Mouse (Mus musculus) granulocyte monocyte progenitor cell, adult 5-6 weeks (primary cell): Measurements from ENCODE around the gene Schip1. TPM values are rescaled to one million over a fixed set of nuclear protein-coding genes. Genes with fewer than 3 reads are reported as not detected.

Experiments used
- ATAC-seq: replicated peaks from 2 replicates; pipeline ENCODE4 v1.8.0; 2016; ENCODE audit warnings: mild to moderate bottlenecking, moderate TSS enrichment, inconsistent platforms; ENCODE audit not compliant: poor library complexity, severe bottlenecking
- total RNA-seq, 2 experiments: library from RNA; stranded (forward) in 1 of 2; stranded (reverse) in 1 of 2; fragments of 200-712, 200-1000 nt in 1 of 2; fragments of >200 nt in 1 of 2; fragmentation: Nextera tagmentation in 1 of 2; gene quantifications; 2 replicates each; pipeline ENCODE4 v1.2.3; 2014 to 2017

The Schip1 gene
- total RNA-seq, 2 experiments from 2014 or later, result 2.5 to 5.2 TPM

DNA sequence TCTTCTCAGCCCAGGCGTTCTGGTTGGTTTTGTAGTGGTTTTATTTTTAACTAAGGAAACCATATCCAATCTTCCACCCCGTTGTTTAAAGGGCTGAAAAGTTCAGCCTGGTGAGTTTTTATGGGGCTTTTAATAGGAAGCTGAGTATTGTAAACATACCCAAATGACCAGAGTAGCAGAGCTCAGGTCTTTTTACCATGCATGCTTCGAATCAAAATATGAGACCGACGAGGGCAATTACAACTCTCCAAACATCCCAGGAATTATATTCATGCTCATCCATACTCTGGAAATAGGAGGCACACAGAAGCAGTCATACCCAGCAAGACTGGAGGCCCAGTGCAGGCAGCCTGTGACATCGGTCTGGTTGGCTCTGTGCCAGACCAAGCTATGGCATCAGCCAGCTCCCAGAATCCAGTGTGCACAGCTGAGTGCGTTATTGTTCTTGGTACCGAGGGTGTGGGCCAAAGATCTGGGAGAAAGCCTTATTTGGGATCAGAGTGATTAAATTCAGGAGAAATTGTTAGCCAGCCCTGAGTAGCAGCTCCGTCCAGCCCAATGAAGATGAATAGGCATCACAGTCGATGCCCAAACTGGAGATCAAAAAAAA is 530.8 kb downstream of the Schip1 start:
- ATAC-seq, result no peak

GRCm38 (mm10) chr3:68596938-68597337 is 532.3 kb downstream of the Schip1 start:
- ATAC-seq, result no peak

- no peak for ATAC-seq
Observed at GRCm38 (mm10) chr3:68602891-68603290, 538.3 kb downstream of the Schip1 start.

- ATAC-seq, result no peak
Observed at GRCm38 (mm10) chr3:68604467-68604866, 539.9 kb downstream of the Schip1 start.

DNA sequence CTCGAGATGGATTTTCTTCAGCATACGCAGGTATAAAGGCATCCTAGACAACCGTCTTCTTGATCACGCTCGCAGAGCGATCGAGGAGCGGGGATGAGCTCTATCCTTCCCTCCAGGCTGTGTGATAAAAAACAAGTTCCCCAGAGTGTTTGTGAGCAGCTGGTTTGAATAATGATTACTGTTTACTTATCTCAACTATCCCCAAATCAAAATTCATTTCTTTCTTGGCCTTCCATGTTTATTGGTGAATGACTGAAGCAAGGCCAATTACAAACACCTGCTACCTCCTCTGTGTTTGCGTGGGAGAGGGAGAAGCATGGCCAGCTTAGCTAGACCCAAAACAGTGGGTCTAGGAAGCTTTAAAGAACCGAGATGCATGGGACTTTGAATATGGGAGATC is 540.4 kb downstream of the Schip1 start:
- ATAC-seq, result no peak

DNA sequence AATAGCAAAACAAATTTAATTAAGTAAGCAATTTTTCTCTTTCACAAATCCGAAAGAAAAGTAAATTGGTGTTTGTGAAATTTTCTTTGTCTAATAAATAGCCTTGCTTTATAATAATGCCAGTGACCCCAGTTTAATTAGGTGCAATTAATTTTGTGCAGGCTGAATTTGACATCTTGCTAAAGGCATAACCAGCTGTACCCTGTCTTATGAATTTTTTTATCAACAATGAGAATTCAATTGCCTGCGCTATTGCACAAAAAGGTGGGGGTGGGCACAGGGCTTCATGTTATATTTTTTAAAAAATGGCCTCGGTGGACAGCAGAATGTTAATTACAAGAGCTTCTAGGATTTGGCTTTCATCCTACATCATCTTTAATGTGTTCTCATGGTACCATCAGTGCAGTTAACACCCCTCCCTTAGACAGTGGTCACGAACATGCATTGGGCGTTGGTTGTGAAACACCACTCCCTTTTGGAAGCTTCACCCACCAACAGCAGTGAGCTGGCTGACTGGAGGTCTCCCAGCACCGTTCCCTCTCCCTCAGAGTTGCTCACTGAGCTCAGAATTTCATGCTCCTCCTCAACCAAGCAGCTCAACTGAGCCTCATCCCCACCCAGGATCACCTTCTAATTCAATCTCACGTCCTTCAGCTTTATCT is 541.5 kb downstream of the Schip1 start:
- no peak for ATAC-seq

GRCm38 (mm10) chr3:68606730-68607129 is 542.1 kb downstream of the Schip1 start:
- no peak for ATAC-seq

GRCm38 (mm10) chr3:68607336-68607735 is 542.7 kb downstream of the Schip1 start:
- no peak for ATAC-seq

GRCm38 (mm10) chr3:68608848-68609497 is 544.4 kb downstream of the Schip1 start:
- no peak for ATAC-seq

- peak; percentile 42 for ATAC-seq
Observed at GRCm38 (mm10) chr3:68610011-68610410, 545.4 kb downstream of the Schip1 start.

DNA sequence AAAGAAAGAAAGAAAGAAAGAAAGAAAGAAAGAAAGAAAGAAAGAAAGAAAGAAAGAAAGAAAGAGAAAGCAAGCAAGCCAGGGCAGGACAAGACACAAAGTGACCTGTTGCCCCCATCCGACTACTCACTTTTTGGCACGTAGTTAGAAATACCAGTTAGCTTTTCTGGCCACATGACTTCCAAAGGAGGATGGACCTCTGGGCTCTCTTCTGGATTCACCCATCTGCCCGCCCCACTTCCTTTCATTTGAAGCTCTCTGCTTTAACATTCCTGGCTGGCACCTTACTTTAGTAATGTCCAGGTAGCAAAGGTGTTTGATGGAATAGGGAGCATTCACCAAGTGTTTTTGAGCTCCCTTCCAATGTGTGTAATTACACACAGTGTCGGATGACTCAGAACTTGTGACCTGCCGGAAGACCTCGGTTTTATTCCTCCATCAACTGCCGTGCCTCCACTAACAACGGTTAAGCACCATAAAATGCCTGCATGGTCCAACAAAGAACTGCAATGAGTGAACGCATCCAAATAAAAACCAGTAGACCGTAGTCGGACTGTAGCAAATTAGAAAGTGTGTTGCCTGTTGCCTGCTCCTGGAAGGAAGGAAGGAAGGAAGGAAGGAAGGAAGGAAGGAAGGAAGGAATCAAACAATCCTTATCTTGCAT is 546.1 kb downstream of the Schip1 start:
- ATAC-seq, result no peak

- peak; percentile 55 for ATAC-seq
Observed at GRCm38 (mm10) chr3:68615042-68615810, 550.6 kb downstream of the Schip1 start.

- no peak for ATAC-seq
Observed at GRCm38 (mm10) chr3:68616363-68616762, 551.8 kb downstream of the Schip1 start.

DNA sequence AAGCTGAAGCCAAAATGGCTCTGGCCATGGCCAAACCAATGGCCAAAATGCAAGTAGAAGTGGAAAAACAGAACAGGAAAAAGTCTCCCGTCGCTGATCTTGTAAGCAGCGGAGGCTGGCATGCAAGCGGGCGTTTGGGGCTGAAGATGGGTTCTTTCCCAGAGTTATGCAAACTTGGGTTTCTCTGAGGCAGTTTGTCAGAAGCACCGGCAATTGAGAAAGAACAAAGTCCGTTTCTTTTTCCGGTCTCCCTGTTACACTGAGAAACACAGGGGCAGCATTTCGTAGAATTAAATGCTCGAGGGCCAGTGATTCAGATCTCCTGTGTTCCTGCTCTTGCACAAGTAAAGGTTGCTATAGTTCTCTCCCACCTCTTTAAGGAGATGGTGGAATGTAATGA is 553.1 kb downstream of the Schip1 start:
- ATAC-seq, result peak; percentile 59

GRCm38 (mm10) chr3:68619097-68619496 is 554.5 kb downstream of the Schip1 start:
- no peak for ATAC-seq

DNA sequence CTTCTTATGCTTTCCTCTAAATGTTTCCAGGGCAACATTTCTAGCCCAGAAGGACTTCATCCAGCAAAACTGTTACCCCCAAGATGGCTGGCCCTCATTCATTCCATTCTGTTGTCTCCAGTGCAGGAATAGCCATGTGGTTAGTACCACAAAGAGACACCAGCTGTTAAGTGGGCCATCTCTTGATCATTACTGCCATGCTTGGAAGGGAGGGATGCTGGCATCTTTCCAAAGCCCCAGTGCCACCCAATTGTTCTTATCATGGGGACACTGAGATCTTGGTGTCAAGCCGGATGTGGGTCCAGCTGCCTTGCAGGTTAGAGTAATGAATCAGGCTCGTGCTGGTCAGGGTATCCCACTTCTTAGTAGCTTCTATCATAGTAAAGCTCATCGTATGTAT is 557.4 kb downstream of the Schip1 start:
- no peak for ATAC-seq

DNA sequence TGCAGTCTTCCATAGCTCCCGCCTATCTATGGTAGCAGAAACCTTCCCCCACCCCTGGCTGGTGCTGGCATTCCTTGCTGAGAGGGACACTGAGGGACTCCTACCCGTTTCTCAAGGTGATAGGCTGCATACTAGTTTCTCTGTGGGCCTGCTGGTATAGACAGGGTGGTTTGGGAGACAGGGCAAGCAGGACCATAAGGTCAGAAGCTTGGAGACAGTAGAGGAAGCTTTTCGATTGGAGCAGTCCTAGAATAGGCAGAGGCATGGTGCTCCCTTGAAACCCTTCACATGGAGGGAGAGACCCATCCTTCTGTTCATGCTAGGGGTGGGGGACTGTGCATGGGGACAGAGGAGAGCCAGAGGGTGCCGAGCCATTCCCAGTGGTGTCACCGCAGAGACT is 558.4 kb downstream of the Schip1 start:
- no peak for ATAC-seq

GRCm38 (mm10) chr3:68624471-68624870 is 559.9 kb downstream of the Schip1 start:
- ATAC-seq, result peak; percentile 95

DNA sequence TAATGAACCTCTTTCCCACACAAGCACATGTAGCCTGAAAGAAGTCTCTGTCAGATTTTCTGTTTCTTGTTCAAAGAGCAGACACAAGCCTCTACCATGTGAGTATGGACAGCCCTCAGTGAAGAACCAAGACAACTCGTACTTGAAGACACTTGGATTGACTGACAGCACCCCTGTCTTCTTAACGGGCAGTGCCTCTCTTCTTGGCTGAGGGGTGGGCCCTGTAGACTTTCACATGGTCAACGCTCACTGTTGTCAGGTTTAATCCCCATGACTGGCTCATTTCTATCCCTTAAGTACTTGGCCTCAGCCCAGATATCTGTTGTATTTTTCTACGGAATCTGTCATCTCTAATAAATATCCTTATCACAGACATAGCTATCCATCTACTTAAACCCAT is 565.7 kb downstream of the Schip1 start:
- no peak for ATAC-seq

GRCm38 (mm10) chr3:68630821-68631220 is 566.2 kb downstream of the Schip1 start:
- ATAC-seq, result no peak
